Mouse (Mus musculus) lung, adult 2 months (tissue): ENCODE measurements around the gene Epop. TPM values are rescaled to one million over a fixed set of nuclear protein-coding genes. Genes with fewer than 3 reads are reported as not detected.

Experiments used
- DNase-seq: peaks from one replicate; pipeline ENCODE4 v3.0.0; 2022
- H3K4me1 ChIP-seq: fragments of 200-500 bp; 2 replicates; pipeline ENCODE4 v1.6.1; 2011; ENCODE audit warnings: low read length; ENCODE audit not compliant: control insufficient read depth, insufficient read depth
- H3K4me3 ChIP-seq: fragments of 200-500 bp; replicated peaks from 2 replicates; pipeline ENCODE3; 2011; ENCODE audit warnings: low read depth, mild to moderate bottlenecking, control low read depth, low read length; ENCODE audit errors: extremely low read depth
- CTCF ChIP-seq: fragments of 200-500 bp; IDR thresholded peaks from 2 replicates; pipeline ENCODE4 v1.5.1; 2011; ENCODE audit warnings: mild to moderate bottlenecking, low read length, control low read depth; ENCODE audit not compliant: insufficient read depth
- POLR2A ChIP-seq: fragments of 200-500 bp; IDR thresholded peaks from 2 replicates; pipeline ENCODE4 v1.6.1; 2011; ENCODE audit warnings: low read depth, mild to moderate bottlenecking, control low read depth, low read length, borderline replicate concordance; ENCODE audit errors: extremely low read depth
- WGBS: fragments of 180-500 bp; shearing (Covaris S2); methylation state at CpG from one replicate; pipeline ENCODE4 v1.1.7; 2018; 5-methylcytosine and 5-hydroxymethylcytosine counted together
- polyA plus RNA-seq: library from polyadenylated mRNA; depleted of rRNA; stranded (reverse); fragments of >200 nt; gene quantifications from 2 replicates; pipeline ENCODE4 v1.2.3, GENCODE M21; 2012

Epop gene
- polyA plus RNA-seq, 1 experiment = 6.4 TPM

DNA sequence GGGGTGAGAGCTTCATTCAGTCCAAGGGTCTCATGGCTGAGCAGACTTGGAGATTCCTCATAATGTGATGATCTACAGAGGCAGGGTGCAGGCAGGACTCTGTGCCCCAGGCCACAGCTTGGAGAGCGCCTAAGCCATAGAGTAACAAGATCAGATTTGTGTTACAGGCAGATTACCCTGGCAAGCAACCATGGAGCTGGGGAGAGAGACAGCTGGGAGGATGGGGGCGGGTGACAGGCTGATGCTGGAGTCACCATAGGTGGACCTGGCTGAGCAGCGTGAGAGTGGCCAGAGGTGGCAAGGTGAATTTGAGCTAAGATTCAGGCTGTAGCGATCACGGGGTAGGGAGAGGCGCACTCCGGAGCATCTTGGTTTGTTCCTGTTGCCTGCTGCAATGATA is 38.7 kb upstream of the Epop start:
- WGBS = 92% methylated on average over 7 of the region's 7 CpGs
- peaks cover 11% of the 10 kb centered on the region for H3K4me1 ChIP-seq
- no peak for TF ChIP-seq POLR2A
- TF ChIP-seq CTCF = no peak
- no peak overlapping the region for H3K4me3 ChIP-seq
- no peak for DNase-seq

DNA sequence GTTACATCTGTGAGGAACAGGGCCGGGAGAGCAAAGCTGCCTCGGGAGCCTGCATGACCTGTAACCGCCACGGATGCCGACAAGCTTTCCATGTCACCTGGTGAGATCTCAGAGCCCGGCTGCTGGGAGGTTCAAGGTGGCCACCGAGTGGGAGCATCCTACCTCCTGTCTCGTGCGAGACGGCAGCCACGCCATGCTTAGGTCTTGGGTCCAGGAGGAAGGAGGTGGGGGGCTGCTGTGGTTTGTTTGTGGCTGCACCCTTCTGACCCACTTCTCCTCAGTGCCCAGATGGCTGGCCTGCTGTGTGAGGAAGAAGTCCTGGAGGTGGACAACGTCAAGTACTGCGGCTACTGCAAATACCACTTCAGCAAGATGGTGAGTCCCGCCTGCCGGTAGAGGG is 37.3 kb upstream of the Epop start:
- Histone ChIP-seq H3K4me1 (peaks cover 17% of the 10 kb centered on the region), H3K4me3 (no peak overlapping the region)
- 80% methylated on average over 15 of the region's 15 CpGs for WGBS
- TF ChIP-seq POLR2A = no peak
- no peak for TF ChIP-seq CTCF
- no peak for DNase-seq

DNA sequence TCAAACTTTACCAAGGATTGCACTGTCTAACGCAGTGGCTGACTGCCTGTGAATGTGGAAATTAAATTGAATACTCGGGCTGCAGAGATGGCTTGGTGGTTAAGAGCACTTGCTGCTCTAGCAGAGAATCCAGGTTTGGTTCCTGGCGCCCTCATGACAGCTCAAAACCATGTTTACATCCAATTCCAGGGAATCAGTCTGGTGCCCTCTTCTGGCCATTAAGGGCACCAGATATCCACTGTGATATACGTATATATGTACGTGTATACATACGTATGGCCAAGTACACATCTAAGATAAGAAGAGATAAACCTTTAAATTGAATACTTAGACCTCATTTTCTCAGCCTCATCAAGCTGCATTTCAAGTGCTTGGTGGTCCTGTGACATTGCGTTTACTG is 36.7 kb upstream of the Epop start:
- DNase-seq = no peak
- TF ChIP-seq CTCF = no peak
- TF ChIP-seq POLR2A = no peak
- 90% methylated on average over 7 of the region's 7 CpGs for WGBS
- Histone ChIP-seq H3K4me3 (no peak overlapping the region), H3K4me1 (peaks cover 17% of the 10 kb centered on the region)

DNA sequence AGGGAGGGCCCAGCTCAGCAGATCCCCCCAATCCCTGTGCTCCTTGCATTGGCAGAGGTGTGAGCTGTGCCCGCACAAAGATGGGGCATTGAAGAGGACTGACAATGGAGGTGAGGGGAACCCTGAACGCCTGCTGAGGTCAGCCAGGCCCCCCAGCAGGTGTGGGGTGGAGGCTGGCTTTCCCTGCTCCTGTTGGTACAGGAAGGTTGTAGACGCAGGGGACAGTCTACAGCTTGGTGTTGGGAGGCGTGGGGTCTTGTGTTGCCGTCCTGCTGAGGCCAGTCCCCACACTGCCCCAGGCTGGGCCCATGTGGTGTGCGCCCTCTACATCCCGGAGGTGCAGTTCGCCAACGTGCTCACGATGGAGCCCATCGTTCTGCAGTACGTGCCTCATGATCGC is 35.9 kb upstream of the Epop start:
- WGBS = 85% methylated on average over 13 of the region's 13 CpGs
- no peak for DNase-seq
- Histone ChIP-seq H3K4me1 (peaks cover 17% of the 10 kb centered on the region), H3K4me3 (no peak overlapping the region)
- TF ChIP-seq CTCF = no peak
- no peak for TF ChIP-seq POLR2A

DNA sequence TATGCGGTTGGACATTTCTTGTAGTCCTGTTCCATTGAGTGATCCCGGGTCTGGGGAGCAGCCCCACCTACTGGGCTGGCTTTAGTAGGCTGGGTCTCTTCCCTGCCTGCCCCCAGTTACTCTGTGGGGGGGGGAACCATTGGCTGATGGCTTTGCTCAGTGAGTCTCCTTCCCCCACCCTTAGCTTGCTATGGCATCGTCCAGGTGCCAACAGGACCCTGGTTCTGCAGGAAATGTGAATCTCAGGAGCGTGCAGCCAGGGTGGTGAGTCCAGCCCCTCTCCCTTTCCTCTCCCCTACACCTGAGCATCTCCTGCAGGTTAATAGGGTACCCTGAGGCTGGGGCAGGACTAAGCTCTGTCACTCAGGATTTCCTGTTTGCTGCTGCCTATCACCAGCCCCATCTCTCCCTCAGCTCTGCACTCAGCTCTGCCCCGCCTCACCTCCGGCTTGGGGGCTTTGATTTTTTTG is 35.3 kb upstream of the Epop start:
- Histone ChIP-seq H3K4me3 (peak overlapping the region; percentile 28), H3K4me1 (peaks cover 17% of the 10 kb centered on the region)
- WGBS = 22% methylated on average over 6 of the region's 6 CpGs
- no peak for TF ChIP-seq POLR2A
- no peak; the same call in 1 of the 2 replicates for TF ChIP-seq CTCF
- no peak for DNase-seq

DNA sequence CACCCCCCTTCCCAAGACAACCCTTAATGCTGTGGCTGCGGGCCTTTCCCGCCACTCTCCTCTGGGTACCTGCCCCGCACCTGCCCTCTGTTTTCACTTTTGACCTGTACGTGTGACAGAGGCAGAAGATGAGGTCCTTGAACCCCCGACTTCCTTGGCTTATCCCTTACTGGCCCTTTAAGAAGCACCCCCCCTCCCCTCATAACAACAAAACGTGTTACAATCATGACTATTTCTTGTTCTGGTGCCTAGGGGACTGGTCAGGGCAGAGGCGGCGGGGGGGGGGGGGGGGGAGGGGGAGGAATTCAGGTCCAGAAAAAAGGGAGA is 34.8 kb upstream of the Epop start:
- DNase-seq = no peak

DNA sequence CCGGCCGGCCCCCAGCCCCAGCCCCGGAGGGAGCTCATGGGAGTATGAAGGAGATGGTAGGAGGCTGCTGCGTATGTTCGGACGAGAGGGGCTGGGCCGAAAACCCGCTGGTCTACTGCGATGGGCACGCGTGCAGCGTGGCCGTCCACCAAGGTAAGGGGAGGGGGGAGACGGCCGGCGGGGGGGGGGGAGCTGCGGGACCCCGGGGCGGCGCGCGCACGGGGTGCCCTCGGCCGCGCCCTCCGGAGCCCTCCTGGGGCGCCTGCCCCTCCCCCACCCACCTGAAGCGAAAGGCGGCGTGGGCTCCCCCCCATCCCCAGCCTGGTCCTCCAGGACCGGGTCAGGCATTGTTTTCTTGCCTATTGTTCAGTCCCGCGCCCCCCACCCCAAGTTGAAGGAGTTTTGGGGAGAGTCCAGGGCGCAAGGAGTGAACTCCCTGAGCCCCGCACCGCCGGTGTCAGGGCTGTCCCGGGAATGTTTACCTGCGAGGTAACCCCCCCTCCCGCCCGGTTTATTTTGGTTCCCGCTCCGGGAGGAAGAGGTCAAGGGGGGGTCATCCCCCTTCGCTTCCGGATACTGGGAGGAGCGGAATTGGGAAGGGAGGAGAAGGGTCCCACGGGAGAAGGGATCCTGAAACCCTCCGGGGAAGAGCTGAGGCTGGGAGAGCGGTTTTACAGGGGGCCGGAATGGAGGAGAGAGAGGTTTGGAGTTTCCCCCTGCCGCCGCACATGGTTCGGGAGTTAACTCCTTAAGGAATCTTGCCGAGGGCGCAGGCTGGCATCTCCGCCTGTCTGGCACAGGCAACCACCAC is 34.2 kb upstream of the Epop start:
- peak overlapping the region; percentile 87 for H3K4me3 ChIP-seq
- peaks cover 11% of the 10 kb centered on the region for H3K4me1 ChIP-seq
- peak; percentile 70 for DNase-seq
- WGBS = under 1% methylated on average over 37 of the region's 57 CpGs
- TF ChIP-seq CTCF (no peak), POLR2A (no peak)

More for the DNA sequence above, 34.8 kb upstream of the Epop start:
- Histone ChIP-seq H3K4me1 (peaks cover 13% of the 10 kb centered on the region), H3K4me3 (peak overlapping the region; percentile 87)
- TF ChIP-seq POLR2A = no peak
- TF ChIP-seq CTCF = no peak
- WGBS = 3% methylated on average over 8 of the region's 8 CpGs

DNA sequence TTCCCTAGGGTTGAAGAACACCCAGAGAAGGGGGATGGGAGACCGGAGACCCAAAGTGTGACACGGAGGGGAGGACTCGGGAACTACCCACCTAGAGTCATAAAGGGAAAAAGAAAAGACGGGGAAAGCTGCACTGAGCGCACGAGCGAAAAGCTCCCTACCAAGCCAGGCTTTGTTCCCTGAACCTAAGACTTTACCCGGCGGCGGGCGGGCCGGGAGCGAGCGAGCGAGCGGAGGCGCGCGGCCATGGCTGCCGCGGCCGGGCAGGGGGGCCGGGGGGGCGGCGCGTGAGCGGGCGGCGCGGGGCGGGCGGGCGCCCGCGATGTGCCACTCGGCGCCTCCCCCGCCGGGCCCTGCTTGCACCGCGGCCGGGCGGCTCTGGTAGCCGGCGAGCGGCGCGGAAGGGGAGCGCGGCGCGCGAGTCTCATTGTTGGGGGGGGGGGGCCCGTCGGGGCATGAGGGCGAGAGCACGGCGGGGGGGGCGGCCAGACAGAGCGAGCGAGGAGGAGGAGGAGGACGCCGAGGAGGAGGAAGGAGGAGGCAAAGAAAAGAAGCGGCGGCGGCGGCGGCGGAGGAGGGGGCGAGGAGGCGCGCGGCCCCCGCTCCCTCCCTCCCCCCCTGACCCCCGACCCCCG is 33.5 kb upstream of the Epop start, which contains the start of gene Mllt6:
Gene Mllt6, plus strand, starts transcription at position 522 of the 635 bp plus-strand sequence.
- TF ChIP-seq POLR2A = peak; percentile 10; the same call in 1 of the 2 replicates
- no peak for TF ChIP-seq CTCF

DNA sequence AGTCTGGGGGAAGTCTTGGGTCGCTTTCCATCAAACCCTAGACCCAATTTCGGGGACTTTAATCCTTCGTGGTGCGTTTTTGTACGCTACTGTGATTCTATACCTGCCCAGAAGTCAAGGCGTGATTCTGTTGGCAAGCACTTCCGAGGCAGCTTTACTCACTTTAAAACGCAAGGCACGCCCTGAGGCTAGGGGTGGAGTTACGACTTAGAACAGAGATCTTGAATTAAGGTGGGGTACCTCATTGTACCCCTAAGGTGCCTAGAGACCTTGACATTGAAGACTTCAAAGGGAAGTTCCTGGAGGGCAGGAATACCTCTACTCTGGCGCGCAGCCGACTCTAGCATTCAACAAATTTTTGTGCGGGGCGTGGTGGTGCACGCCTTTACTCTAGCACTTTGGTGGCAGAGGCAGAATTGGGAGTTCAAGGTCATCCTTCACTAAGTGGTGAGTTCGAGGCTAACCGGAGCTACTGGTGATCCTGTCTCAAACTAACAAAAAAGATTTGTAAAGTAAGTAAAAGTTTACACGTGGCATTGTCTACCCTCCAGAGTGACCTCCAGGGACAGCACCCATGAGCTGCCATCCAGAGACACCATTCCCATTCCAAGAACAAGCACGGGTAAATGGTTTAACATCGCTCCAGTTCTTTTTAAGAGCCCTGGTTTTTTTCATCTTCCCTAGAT is 32.8 kb upstream of the Epop start:
- peak; percentile 70 for DNase-seq
- WGBS = 2% methylated on average over 21 of the region's 21 CpGs
- Histone ChIP-seq H3K4me3 (peak overlapping the region; percentile 74), H3K4me1 (peaks cover 12% of the 10 kb centered on the region)
- TF ChIP-seq POLR2A = no peak

More for the DNA sequence above, 33.5 kb upstream of the Epop start, which contains the start of gene Mllt6:
- Histone ChIP-seq H3K4me3 (peak within 1 kb of the TSS; percentile 87), H3K4me1 (peaks cover 12% of the 10 kb centered on the region)
- 2% methylated on average over 52 of the region's 76 CpGs for WGBS
- DNase-seq = peak; percentile 69
